Mouse (Mus musculus) MEL (cell line): Measurements from ENCODE around the gene Cabp2. TPM values are rescaled to one million over a fixed set of nuclear protein-coding genes. Genes with fewer than 3 reads are reported as not detected.
A peak's percentile ranks its signal among the peaks of the same experiment; 100 is the strongest.

Experiments
- DNase-seq: peaks from one replicate; pipeline ENCODE4 v3.0.0; 2011; ENCODE audit warnings: low read depth, low spot score
- H3K27ac ChIP-seq: 2 replicates; pipeline ENCODE4 v1.5.1; 2012; ENCODE audit warnings: low read depth, mild to moderate bottlenecking, control low read depth, low read length, moderate library complexity; ENCODE audit not compliant: control insufficient read depth
- H3K27me3 ChIP-seq, 2 experiments: fragments of 150-350 bp in 1 of 2; sonication (generic) in 1 of 2; 2 replicates each; pipeline ENCODE4 v1.6.1; 2012; ENCODE audit warnings: low read length in 2 of 2, mild to moderate bottlenecking in 2 of 2, improper control_type of control experiment in 1 of 2, moderate library complexity in 1 of 2; ENCODE audit not compliant: insufficient read depth in 2 of 2, control insufficient read depth in 1 of 2
- H3K36me3 ChIP-seq, 2 experiments: 2 replicates each; pipeline ENCODE4 v1.6.1; 2012 to 2014; ENCODE audit warnings: low read length in 2 of 2, improper control_type of control experiment in 1 of 2, inconsistent platforms in 1 of 2, mild to moderate bottlenecking in 1 of 2; ENCODE audit not compliant: insufficient read depth in 2 of 2, control insufficient read depth in 1 of 2
- H3K4me1 ChIP-seq, 2 experiments: fragments of 150-350 bp in 1 of 2; sonication (generic) in 1 of 2; 2 replicates each; pipeline ENCODE4 v1.6.1; 2012; ENCODE audit warnings: low read length in 2 of 2, improper control_type of control experiment in 1 of 2, mild to moderate bottlenecking in 1 of 2; ENCODE audit not compliant: insufficient read depth in 2 of 2, control insufficient read depth in 1 of 2
- H3K4me3 ChIP-seq, 2 experiments: fragments of 150-350 bp in 1 of 2; sonication (generic) in 1 of 2; 2 replicates each; pipeline ENCODE4 v1.5.1; 2012; ENCODE audit warnings: low read depth in 2 of 2, low read length in 2 of 2, mild to moderate bottlenecking in 2 of 2, moderate library complexity in 2 of 2, control low read depth in 1 of 2, improper control_type of control experiment in 1 of 2; ENCODE audit not compliant: control insufficient read depth in 1 of 2, insufficient read depth in 1 of 2
- H3K79me2 ChIP-seq: 2 replicates; pipeline ENCODE4 v1.6.1; 2012; ENCODE audit warnings: mild to moderate bottlenecking, low read length, moderate library complexity; ENCODE audit not compliant: control insufficient read depth, poor library complexity, insufficient read depth
- H3K9ac ChIP-seq: 2 replicates; pipeline ENCODE4 v1.6.1; 2012; ENCODE audit warnings: low read depth, mild to moderate bottlenecking, control low read depth, low read length, moderate library complexity; ENCODE audit not compliant: control insufficient read depth, poor library complexity, severe bottlenecking
- H3K9me3 ChIP-seq: fragments of 150-350 bp; sonication (generic); replicated peaks from 2 replicates; pipeline ENCODE4 v1.6.1; 2012; ENCODE audit warnings: mild to moderate bottlenecking, low read length, improper control_type of control experiment, moderate library complexity; ENCODE audit not compliant: insufficient read depth
- BHLHE40 ChIP-seq: IDR thresholded peaks from 2 replicates; pipeline ENCODE4 v1.6.1; 2012; ENCODE audit warnings: low read depth, mild to moderate bottlenecking, inconsistent platforms, low read length, improper control_type of control experiment, borderline replicate concordance
- CHD1 ChIP-seq: IDR thresholded peaks from 2 replicates; pipeline ENCODE4 v1.6.1; 2012; ENCODE audit warnings: low read depth, mild to moderate bottlenecking, inconsistent platforms, low read length, improper control_type of control experiment
- CHD2 ChIP-seq: IDR thresholded peaks from 2 replicates; pipeline ENCODE4 v1.6.1; 2011; ENCODE audit warnings: low read length, improper control_type of control experiment
- CTCF ChIP-seq, 3 experiments: IDR thresholded peaks in 2 of 3; conservative IDR thresholded peaks in 1 of 3; 2 replicates each; pipeline ENCODE4 v1.5.1; 2011 to 2012; ENCODE audit warnings: low read length in 3 of 3, low read depth in 2 of 3, mild to moderate bottlenecking in 2 of 3, improper control_type of control experiment in 1 of 3, inconsistent platforms in 1 of 3, mixed read lengths in 1 of 3, moderate library complexity in 1 of 3; ENCODE audit not compliant: control insufficient read depth in 1 of 3, insufficient read depth in 1 of 3, poor library complexity in 1 of 3, severe bottlenecking in 1 of 3
- E2F4 ChIP-seq: IDR thresholded peaks from 2 replicates; pipeline ENCODE4 v1.6.1; 2011; ENCODE audit warnings: low read depth, low read length, improper control_type of control experiment, borderline replicate concordance
- ELF1 ChIP-seq: IDR thresholded peaks from 2 replicates; pipeline ENCODE4 v1.6.1; 2014; ENCODE audit warnings: low read depth, mild to moderate bottlenecking, inconsistent platforms, low read length, improper control_type of control experiment, moderate library complexity
- ETS1 ChIP-seq: IDR thresholded peaks from 2 replicates; pipeline ENCODE4 v1.6.1; 2012; ENCODE audit warnings: low read depth, mild to moderate bottlenecking, inconsistent platforms, low read length, improper control_type of control experiment, moderate library complexity
- GABPA ChIP-seq: IDR thresholded peaks from 2 replicates; pipeline ENCODE4 v1.6.1; 2012; ENCODE audit warnings: low read depth, mild to moderate bottlenecking, inconsistent platforms, low read length, improper control_type of control experiment, moderate library complexity
- HCFC1 ChIP-seq: IDR thresholded peaks from 2 replicates; pipeline ENCODE4 v1.6.1; 2012; ENCODE audit warnings: low read depth, mild to moderate bottlenecking, inconsistent platforms, low read length, improper control_type of control experiment, moderate library complexity
- KAT2A ChIP-seq: conservative IDR thresholded peaks from 2 replicates; pipeline ENCODE4 v1.6.1; 2012; ENCODE audit warnings: low read depth, low read length, improper control_type of control experiment, inconsistent platforms
- MAZ ChIP-seq: IDR thresholded peaks from 2 replicates; pipeline ENCODE4 v1.6.1; 2012; ENCODE audit warnings: low read depth, mild to moderate bottlenecking, inconsistent platforms, low read length, improper control_type of control experiment
- MEF2A ChIP-seq: IDR thresholded peaks from 2 replicates; pipeline ENCODE4 v1.6.1; 2014; ENCODE audit warnings: low read depth, mild to moderate bottlenecking, inconsistent platforms, low read length, improper control_type of control experiment; ENCODE audit not compliant: poor library complexity, insufficient replicate concordance, severe bottlenecking; ENCODE audit errors: extremely low read depth
- MXI1 ChIP-seq: IDR thresholded peaks from 2 replicates; pipeline ENCODE4 v1.6.1; 2011; ENCODE audit warnings: mild to moderate bottlenecking, low read depth, low read length, improper control_type of control experiment
- MYC ChIP-seq: IDR thresholded peaks from 2 replicates; pipeline ENCODE4 v1.6.1; 2011; ENCODE audit warnings: low read depth, mild to moderate bottlenecking, low read length, improper control_type of control experiment, moderate library complexity
- NRF1 ChIP-seq: IDR thresholded peaks from 2 replicates; pipeline ENCODE4 v1.6.1; 2014; ENCODE audit warnings: low read depth, mild to moderate bottlenecking, inconsistent platforms, low read length, improper control_type of control experiment, moderate library complexity; ENCODE audit not compliant: poor library complexity, insufficient read depth, severe bottlenecking
- POLR2AphosphoS5 ChIP-seq: IDR thresholded peaks from 2 replicates; pipeline ENCODE4 v1.6.1; 2012; ENCODE audit warnings: low read depth, borderline replicate concordance, mild to moderate bottlenecking, inconsistent platforms, low read length, moderate library complexity, mixed read lengths
- RAD21 ChIP-seq: IDR thresholded peaks from 2 replicates; pipeline ENCODE4 v1.6.1; 2011; ENCODE audit warnings: mild to moderate bottlenecking, low read depth, low read length, improper control_type of control experiment
- RCOR1 ChIP-seq: IDR thresholded peaks from 2 replicates; pipeline ENCODE4 v1.6.1; 2012; ENCODE audit warnings: low read depth, mild to moderate bottlenecking, inconsistent platforms, low read length, improper control_type of control experiment
- SIN3A ChIP-seq: IDR thresholded peaks from 2 replicates; pipeline ENCODE4 v1.6.1; 2012; ENCODE audit warnings: low read length, improper control_type of control experiment, inconsistent platforms
- SMC3 ChIP-seq: IDR thresholded peaks from 2 replicates; pipeline ENCODE4 v1.6.1; 2011; ENCODE audit warnings: low read depth, low read length, improper control_type of control experiment
- TCF12 ChIP-seq: IDR thresholded peaks from 2 replicates; pipeline ENCODE4 v1.6.1; 2014; ENCODE audit warnings: low read depth, mild to moderate bottlenecking, inconsistent platforms, low read length, improper control_type of control experiment, moderate library complexity
- USF1 ChIP-seq: IDR thresholded peaks from 2 replicates; pipeline ENCODE4 v1.6.1; 2014; ENCODE audit warnings: low read depth, mild to moderate bottlenecking, inconsistent platforms, low read length, improper control_type of control experiment, moderate library complexity
- USF2 ChIP-seq, 2 experiments: IDR thresholded peaks; 2 replicates each; pipeline ENCODE4 v1.6.1; 2011 to 2012; ENCODE audit warnings: improper control_type of control experiment in 2 of 2, low read length in 2 of 2, borderline replicate concordance in 1 of 2, inconsistent platforms in 1 of 2, low read depth in 1 of 2, mild to moderate bottlenecking in 1 of 2; ENCODE audit not compliant: insufficient read depth in 1 of 2
- ZKSCAN1 ChIP-seq: IDR thresholded peaks from 2 replicates; pipeline ENCODE4 v1.6.1; 2012; ENCODE audit warnings: low read depth, mild to moderate bottlenecking, inconsistent platforms, low read length, improper control_type of control experiment, moderate library complexity
- ZMIZ1 ChIP-seq: IDR thresholded peaks from 2 replicates; pipeline ENCODE4 v1.6.1; 2012; ENCODE audit warnings: low read depth, mild to moderate bottlenecking, inconsistent platforms, low read length, improper control_type of control experiment, moderate library complexity
- ZNF384 ChIP-seq: IDR thresholded peaks from 2 replicates; pipeline ENCODE4 v1.6.1; 2012; ENCODE audit warnings: low read depth, mild to moderate bottlenecking, inconsistent platforms, low read length, improper control_type of control experiment
- polyA plus RNA-seq, 2 experiments: library from polyadenylated mRNA; stranded (reverse) in 1 of 2; unstranded in 1 of 2; fragments of >175 nt in 1 of 2; fragments of >200 nt in 1 of 2; gene quantifications; 2 replicates each; pipeline versions ENCODE4 v1.2.1 to v1.2.4; 2012; ENCODE audit warnings: low replicate concordance in 2 of 2, low read depth in 1 of 2; ENCODE audit not compliant: insufficient read length in 2 of 2, insufficient read depth in 1 of 2, missing spikeins in 1 of 2
- total RNA-seq: library from RNA; depleted of rRNA; stranded (reverse); fragments of 300-350 nt; gene quantifications from 2 replicates; pipeline ENCODE4 v1.2.3, GENCODE M21; 2012

The Cabp2 gene
- total and polyA plus RNA-seq, 3 experiments: 0.14 TPM; not detected in 2

- Histone ChIP-seq H3K9ac (peak overlapping the region; percentile 74), H3K27ac (no peak overlapping the region), H3K9me3 (no peaks in the 10 kb centered on the region), H3K4me3 (peak overlapping the region; percentile 74 to 99), H3K27me3 (no peaks in the 10 kb centered on the region), H3K36me3 (peaks cover 0 to 11% of the 10 kb centered on the region in 2 experiments; a peak in 2 of 4 replicates), H3K4me1 (peaks cover 0 to 21% of the 10 kb centered on the region in 2 experiments; a peak in 3 of 4 replicates), H3K79me2 (peaks cover 8% of the 10 kb centered on the region)
- TF ChIP-seq MAZ (no peak), KAT2A (no peak), RAD21 (no peak), USF1 (no peak), ZMIZ1 (no peak), ELF1 (no peak), BHLHE40 (no peak), MYC (no peak), HCFC1 (no peak), CHD2 (no peak), CTCF (IDR thresholded peaks at IDR 0.05 in 2 of 3, conservative IDR thresholded peaks at IDR 0.05 in 1 of 3; ENCODE audit: control insufficient read depth in 1 of 3, insufficient read depth in 1 of 3, low read depth in 2 of 3, low read length in 3 of 3, poor library complexity in 1 of 3, severe bottlenecking in 1 of 3) (no peak), SIN3A (no peak; the same call in 1 of the 2 replicates), MEF2A (no peak), NRF1 (no peak), CHD1 (no peak), USF2 (IDR thresholded peaks at IDR 0.05; ENCODE audit: borderline replicate concordance in 1 of 2, insufficient read depth in 1 of 2, low read depth in 1 of 2, low read length in 2 of 2) (no peak)
- peak; percentile 55 for DNase-seq
Observed at GRCm38 (mm10) chr19:4100718-4101261, 19.4 kb downstream of the Cabp2 start.

- no peak overlapping the region for H3K4me3 ChIP-seq
- TF ChIP-seq SMC3 (no peak), USF1 (no peak), ZKSCAN1 (no peak), CTCF (IDR thresholded peaks at IDR 0.05 in 2 of 3, conservative IDR thresholded peaks at IDR 0.05 in 1 of 3; ENCODE audit: control insufficient read depth in 1 of 3, insufficient read depth in 1 of 3, low read depth in 2 of 3, low read length in 3 of 3, poor library complexity in 1 of 3, severe bottlenecking in 1 of 3) (no peak), TCF12 (no peak), MXI1 (no peak), GABPA (no peak), ETS1 (no peak), RCOR1 (no peak), POLR2AphosphoS5 (no peak), E2F4 (no peak), ZNF384 (no peak)
Observed at GRCm38 (mm10) chr19:4101466-4101865, 20.1 kb downstream of the Cabp2 start.

More at GRCm38 (mm10) chr19:4101466-4101865, 20.1 kb downstream of the Cabp2 start:
- no peak for DNase-seq
- H3K27ac ChIP-seq: no peak overlapping the region
- no peaks in the 10 kb centered on the region for H3K9me3 ChIP-seq
- peaks cover 0 to 4% of the 10 kb centered on the region in 2 experiments; a peak in 1 of 4 replicates for H3K36me3 ChIP-seq
- no peaks in the 10 kb centered on the region for H3K27me3 ChIP-seq
- H3K4me1 ChIP-seq: peaks cover 0 to 18% of the 10 kb centered on the region in 2 experiments; a peak in 3 of 4 replicates
- no peak overlapping the region for H3K9ac ChIP-seq
- H3K79me2 ChIP-seq: peaks cover 8% of the 10 kb centered on the region
